Mouse (Mus musculus) kidney, adult 2 months (tissue): ENCODE measurements at regions not wholly inside any gene's neighbourhood (a gene's known extent, or its start where the extent isn't known, plus 50 kb on each side); places are given as distances from the start of the nearest gene placed in this dataset.

ENCODE experiments used
- CTCF ChIP-seq: fragments of 200-500 bp; conservative IDR thresholded peaks from 2 replicates; pipeline ENCODE4 v1.5.1; 2011; ENCODE audit warnings: low read depth, mild to moderate bottlenecking, control low read depth, low read length, moderate library complexity, mixed read lengths; ENCODE audit not compliant: insufficient read depth, insufficient read length
- POLR2A ChIP-seq: fragments of 200-500 bp; IDR thresholded peaks from one replicate; pipeline ENCODE4 v1.6.1; 2011; ENCODE audit warnings: low read depth, low read length, control low read depth

- TF ChIP-seq POLR2A, result no peak
- TF ChIP-seq CTCF, result no peak
Observed at GRCm38 (mm10) chr4:152948956-152949355, 471.3 kb upstream of the Kcnab2 start.
